Mouse (Mus musculus) kidney, postnatal 14 days (tissue): ENCODE results near the gene Tbl3.
"Not testable (repeated sequence)": the region's sequence is repeated elsewhere in the genome, so short reads cannot be mapped to it uniquely, and the experiment has no call there.

Experiments
- DNase-seq: peaks from one replicate; pipeline ENCODE4 v3.0.0; 2022; ENCODE audit warnings: mixed read lengths

Tbl3 gene

DNA sequence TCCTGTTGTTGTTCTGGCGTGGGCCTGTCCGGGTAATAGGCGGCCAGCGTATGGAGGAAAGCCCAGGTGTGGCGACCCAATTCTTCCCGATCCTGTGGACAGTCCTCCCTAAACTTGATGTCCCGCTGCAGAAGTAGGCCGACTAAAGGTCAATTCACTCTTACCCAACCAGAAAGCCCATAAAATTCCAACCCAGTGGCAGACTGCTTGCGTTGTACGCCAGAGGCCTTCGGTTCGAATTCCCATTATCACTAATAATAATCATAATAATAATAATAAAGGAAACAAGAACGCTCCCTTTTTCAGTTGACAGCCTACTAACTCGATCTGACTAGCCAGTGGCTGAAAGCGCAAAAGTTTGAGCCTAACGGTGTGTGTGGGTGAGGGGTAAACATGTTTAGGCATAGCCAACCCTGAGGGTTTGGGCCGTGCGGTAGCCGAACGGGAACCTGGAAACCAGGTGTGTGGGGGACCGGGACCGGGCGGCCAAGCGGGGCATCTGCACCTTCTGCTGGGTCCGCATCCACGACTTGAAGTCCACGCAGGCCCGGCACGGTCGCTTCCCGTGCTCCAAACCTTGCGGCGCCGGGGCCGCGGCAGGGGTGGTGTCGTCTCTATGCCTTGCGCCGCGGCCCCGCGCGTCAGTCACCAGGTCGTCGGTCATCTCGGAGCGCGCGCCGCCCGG, 12.0 kb downstream of the Tbl3 start:
- no peak for DNase-seq

DNA sequence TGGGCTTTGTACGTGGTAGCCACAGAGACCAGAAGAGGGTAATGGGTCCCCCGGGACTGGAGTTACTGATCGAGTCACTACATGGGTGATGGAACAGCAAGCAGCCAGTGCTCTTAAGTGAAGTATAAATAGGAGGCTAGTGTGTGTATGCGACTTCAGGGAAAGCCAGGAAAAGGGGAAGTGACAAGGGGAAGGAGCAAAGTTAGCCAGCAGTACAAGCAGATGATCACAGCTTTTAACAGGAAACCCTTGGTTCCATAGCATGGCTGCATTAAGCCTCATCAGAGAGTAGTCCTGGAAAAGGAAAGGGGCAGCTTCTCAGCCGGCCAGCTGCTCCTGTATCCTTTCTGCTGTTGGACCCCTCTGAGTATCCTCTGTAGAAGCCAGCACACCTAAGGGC, 15.1 kb downstream of the Tbl3 start:
- DNase-seq: no peak

DNA sequence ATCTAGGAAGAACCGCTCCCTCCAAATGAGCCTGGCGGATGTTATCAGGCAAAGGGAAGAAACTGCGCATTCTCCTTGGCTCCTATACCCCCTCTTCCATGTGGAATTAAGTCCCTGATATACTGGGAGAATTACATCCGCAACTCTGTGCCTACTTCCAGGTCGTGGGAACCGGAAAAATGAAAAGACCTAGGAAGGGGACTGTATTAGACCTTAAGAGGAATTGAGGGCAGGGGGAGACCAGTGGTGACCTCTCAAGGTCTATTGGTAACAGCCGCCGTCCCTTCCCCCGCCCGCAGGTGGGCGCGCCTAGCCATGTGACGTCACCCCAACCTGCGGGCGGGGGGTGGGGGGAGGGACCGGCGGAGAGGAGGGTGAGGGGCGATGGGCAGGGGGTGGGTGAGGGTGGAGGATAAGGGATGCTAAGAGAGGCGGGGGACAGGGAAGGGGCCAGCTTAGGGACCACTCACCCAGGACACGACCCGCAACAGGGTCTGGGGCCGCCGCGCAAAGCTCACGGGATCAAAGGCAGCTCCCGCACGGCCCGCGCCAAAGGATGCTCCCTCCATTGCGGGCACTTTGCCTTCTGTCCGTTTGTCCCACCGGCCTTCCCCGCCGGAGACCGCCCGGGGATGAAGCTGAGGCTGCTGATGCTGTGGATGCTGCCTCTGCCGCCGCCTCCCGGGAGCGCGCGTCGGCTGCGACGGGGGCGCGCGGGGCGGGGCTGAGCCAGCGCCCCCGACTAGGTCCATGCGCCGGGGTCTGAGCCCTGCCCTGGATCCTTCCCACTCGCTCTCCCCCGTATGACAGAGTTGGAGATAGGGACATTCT, 18.0 kb downstream of the Tbl3 start, which contains the start of gene Syngr3:
Gene Syngr3 (minus strand): TSS at position 705 of the 831 bp plus-strand sequence.
- no peak for DNase-seq

DNA sequence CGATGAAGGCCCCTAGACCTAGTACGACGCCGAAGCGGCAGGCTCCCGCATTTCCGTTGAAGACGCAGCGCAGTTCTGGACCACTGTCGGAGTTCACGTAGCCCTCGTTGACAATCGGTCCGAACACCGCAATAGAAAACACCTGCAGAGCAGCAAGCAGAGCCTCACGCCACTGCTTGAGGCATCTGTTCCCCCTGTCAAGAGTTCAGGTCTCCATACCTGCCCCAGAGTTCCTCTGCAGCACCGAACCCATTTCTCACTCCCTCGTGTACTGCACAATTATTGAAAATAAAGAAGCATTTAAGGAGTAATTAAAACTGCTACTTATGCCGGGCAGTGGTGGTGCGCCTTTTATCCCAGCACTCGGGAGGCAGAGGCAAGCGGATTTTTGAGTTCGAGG, 19.9 kb downstream of the Tbl3 start:
- no peak for DNase-seq

DNA sequence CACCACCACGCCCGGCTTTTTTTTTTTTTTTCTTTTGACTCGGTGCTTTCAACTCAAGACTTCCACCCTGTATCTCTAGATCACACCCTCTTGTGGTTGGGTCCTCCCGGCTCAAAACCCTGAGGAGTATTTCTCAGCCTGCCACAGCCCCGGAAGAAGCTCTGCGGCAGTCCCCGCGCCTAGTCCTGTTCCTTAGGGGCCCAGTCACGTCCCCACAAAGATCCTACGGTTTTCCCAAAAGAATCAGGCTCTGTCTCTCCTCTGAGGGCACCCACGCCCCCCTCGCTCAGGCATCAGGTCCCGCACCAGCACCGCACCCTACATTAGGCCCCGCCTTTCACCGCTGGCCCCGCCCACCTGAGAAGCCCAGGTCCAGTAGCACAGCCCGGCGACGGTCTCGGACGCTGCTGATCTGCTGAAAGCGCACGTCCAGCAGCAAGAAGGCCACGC, 20.3 kb downstream of the Tbl3 start:
- peak; percentile 72 for DNase-seq

DNA sequence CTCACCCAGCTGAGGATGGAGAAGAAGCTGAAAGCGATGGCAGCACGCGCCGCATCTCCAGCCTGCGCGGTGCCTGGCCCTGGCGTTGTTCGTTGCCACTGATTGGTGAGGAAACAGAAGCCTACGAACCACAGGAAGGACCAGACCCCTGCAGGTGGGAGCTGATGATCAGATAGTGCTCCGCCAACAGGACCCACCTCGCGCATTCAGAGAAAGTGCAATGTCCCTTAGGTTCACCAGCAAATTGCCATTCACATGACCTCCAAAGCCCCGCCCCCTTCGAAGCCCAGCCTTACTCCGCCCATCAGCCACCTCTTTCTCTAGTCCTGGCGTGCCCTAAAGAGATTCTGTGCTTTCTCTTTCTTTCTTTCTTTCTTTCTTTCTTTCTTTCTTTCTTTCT, 20.9 kb downstream of the Tbl3 start:
- DNase-seq: peak; percentile 53

DNA sequence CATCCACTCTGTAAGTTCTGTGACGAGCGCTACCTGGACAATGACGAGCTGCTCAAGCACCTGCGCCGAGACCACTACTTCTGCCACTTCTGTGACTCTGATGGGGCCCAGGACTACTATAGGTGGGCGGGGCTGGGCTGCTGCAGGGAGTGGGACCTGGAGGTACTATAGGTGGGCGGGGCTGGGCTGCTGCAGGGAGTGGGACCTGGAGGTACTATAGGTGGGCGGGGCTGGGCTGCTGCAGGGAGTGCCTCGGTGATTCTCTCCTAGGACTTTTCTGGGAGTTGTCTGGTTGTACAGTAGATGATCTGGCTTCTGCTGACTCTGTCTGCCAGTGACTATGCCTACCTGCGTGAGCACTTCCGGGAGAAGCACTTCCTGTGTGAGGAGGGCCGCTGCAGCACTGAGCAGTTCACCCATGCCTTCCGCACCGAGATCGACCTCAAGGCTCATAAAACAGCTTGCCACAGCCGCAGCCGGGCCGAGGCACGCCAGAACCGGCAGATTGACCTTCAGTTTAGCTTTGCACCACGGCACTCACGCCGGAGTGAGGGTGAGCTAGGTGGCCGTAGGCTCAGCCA, 29.9 kb downstream of the Tbl3 start:
- DNase-seq: no peak

DNA sequence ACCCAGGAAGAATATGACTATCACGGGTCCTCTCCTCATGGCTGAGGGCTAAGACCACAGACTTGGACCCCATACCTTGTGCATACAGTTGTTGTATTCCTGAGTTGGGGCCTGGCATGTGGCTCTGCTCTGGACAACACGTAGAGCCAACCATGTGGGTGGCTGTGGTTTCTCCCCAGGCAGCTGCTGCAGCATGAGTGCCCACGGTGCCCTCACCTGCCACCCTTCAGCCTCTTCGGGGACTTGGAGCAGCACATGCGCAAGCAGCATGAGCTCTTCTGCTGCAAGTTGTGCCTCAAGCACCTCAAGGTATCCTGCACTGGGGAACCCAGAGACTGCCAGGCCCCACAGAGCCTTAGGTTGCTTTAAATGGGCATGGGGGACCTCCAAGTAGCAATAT, 30.6 kb downstream of the Tbl3 start:
- no peak for DNase-seq

DNA sequence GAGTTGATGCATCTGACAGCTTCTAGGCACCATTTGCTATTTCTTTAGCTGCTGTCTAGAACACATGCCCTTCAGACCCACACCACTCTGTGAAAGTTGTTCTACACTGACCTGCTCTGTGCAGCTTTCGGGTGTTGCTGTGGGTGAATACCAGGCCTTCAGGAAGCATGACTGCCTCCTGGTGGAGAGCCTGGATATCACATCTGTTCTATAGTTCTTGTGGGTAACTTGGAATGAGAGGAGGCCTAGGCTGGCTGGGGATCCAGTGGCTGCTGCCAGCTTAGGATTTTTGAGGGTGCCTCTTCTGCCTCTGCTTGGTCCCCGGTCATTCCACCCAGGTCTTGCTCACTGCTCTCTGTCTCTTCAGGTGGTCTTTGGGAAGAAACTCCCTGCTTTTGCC, 31.3 kb downstream of the Tbl3 start:
- DNase-seq: peak; percentile 75

DNA sequence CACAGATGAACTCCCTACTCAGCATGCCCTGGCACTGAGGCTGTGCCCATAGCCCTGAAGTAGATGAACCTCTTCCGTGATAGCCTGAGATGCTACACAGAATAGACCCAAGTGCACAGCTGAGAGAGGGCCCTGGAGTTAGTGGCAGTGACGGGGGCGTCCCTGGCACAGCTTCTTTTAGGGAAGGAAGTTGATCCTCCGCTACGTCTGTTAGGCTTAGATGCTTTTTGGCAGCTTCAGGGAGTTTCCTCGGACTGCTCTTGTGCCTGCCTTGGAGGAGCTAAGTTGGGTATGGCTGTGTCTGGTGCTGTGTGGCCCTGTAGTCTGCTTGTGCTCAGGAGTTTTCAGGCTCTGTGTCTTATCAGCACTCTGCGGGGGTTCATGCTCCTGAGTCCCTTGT, 33.2 kb downstream of the Tbl3 start:
- DNase-seq: no peak

DNA sequence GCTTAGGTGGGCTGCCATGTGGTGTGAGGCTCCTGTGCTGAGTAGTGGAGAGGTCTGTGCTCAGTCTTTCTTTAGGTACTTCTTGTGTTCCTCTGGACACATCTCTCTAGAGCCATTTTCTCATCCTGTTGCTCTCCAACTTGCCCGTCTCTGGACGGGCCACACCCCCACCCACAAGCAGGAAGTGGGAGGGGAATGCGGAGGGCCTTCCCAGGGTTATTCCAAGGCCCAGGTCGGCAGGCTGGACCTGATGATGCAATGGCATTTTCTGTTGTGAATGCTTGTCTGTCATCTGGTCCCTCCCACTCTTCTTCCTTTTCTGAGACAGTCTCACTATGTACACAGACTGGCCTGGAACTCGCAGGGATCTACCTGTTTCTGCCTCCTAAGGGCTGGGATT, 35.3 kb downstream of the Tbl3 start:
- DNase-seq: peak; percentile 74

DNA sequence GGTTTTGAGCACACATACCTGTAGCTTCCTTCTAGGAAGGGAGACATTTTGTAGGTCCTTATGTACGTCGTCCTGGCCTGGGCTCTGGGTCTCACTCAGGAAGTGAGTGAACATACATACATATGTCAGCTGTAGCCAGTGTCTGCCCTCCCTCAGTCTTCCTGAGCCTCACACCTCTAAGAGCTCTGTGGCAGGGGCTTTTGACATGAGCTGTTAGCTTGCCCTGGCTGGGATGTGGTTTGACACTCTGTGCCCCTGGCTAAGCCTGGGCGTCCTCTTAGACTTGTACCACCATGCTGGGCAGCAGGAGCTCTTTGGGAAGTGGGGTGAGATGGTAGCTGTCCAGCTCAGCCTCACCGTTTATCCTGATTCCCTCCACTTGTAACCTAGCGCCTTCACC, 36.1 kb downstream of the Tbl3 start:
- no peak for DNase-seq

DNA sequence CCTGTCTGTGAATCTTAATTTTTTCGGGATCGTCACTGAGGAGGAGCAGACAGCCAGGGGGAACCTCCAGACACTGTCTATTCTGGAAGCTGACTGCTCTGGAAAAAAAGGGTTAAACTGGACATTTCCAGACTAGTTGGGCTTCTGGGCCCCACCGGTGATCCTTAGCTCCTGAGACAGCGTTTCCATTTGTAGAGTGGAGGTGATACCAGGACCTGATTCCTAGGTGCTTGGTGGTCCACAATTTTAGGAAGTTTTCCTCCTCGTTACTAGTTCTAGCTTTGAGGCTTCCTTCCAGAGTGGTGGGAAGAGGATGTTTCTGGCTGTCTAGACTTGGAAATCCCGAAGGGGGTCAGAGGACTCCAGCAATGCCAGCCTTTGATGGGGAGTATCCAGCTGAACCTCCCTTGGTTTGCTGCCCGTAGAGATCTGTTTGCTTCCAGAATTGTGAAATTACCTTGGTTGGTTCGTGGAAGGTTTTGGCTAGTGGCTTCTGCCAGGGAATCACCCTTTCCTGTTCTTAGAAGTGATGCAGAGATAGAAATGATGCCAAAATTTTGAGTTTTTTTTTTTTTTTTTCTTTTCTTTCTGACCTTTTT, 37.1 kb downstream of the Tbl3 start:
- no peak for DNase-seq

DNA sequence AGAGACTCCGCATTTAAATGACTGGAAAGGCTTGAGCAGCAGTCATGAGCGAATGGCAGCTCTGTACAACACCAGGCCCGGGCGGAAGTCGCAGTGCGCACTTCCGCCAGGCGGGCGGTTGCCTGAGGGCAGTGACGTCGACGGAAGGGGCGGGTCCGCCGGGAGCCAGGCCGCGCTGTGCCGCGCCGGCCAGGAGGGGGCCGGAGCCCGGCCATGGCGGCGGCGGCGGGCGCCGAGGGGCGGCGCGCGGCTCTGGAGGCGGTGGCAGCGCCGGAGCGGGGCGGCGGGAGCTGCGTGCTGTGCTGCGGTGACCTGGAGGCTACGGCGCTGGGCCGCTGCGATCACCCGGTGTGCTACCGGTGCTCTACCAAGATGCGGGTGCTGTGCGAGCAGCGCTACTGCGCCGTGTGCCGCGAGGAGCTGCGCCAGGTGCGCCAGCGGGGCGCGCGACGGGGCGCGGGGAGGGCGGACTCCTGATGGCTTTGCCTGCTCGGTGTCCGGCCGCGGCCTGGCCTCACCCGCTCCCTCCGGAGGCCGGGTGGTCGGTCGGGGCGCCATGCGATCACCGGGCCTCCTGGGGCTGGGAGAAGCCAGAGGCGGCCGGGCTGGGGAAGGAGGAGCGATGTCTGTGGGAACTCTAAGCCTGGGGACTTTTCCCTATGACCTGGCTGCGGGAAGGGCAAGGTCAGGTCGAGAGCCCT, 37.8 kb downstream of the Tbl3 start, which contains the start of gene Zfp598:
Gene Zfp598 (plus strand): TSS at position 143 of the 701 bp plus-strand sequence.
- peak; percentile 98 for DNase-seq

DNA sequence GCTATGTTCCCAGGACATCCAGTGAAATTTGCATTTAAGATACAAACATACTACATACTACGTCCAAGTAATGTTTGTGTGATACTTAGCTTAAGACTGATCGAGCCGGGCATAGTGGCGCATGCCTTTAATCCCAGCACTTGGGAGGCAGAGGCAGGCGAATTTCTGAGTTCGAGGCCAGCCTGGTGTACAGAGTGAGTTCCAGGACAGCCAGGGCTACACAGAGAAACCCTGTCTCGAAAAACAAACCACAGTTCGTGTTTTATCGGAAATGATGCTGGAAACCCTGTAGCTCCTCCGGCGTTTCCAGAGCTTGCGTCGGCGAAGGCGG, 38.3 kb downstream of the Tbl3 start:
- not testable (repeated sequence) for DNase-seq

DNA sequence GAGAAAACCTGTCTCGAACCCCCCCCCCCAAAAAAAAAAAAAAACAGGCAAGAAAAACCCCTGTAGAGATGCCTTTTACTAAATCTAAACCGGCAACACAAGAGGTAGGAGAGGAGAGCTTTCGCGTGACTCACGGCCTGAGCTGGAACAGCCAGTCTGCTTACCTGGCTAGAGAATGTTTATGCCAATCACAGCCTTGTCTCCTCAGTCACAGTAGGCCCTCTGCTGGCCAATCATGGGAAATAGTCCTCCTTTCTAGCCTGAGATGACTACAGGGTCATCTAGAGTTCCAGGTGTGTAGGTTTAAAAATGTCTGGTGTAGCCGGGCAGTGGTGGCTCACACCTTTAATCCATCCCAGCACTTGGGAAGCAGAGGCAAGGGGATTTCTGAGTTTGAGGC, 40.0 kb downstream of the Tbl3 start:
- peak; percentile 77 for DNase-seq

DNA sequence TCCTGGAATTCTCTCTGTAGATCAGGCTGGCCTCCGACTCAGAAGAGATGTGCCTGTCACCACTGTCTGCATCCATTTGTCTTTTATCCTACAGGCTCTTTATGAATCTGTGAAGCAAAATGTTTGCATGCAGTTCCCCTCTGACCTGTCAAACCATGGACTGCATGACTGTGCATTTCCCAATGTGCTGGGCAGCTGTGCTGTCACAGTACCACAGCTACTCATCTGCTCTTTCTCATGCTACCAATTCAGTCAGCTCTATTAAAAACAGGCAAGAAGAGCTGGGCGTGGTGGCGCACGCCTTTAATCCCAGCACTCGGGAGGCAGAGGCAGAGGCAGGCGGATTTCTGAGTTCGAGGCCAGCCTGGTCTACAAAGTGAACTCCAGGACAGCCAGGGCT, 40.4 kb downstream of the Tbl3 start:
- DNase-seq: not testable (repeated sequence)

DNA sequence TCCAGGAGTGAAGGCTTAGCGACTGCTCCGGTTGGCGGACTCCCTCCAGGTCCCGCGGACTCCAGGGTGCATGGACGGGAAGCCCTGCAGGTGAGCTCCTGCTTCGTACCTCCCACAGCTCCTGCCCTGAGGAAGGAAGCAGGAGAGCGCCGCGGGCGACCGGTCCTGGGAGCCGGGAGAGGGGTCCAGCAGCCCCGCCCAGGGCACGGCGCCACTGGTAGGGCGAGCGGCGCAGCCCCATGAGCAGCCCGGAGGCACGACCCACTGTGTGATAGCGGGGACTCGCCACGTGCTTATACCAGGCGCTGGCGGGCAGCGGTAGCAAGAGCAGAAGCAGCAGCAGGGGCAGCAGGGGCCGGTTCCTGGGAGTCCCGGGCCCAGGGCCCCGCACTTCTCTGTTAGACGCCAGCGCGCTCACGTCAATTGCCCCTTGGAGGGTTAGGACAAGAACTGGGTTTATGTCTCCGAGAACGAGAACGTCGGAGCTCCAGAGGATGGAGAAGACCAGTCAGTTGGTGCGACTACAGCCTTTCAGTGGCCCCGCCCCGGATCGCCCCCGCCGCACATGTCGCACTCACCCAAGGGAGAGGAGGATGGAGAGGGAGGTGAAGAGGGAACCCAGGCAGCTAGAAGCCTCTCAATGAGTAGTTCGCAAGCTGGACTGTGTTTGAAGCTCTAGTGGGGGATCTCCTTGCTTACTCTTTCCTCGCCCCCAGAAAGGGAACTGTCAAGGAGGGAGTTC, 49.3 kb downstream of the Tbl3 start, which contains the start of gene Npw:
Gene Npw (minus strand): TSS at position 441 of the 742 bp plus-strand sequence.
- DNase-seq: peak; percentile 43

DNA sequence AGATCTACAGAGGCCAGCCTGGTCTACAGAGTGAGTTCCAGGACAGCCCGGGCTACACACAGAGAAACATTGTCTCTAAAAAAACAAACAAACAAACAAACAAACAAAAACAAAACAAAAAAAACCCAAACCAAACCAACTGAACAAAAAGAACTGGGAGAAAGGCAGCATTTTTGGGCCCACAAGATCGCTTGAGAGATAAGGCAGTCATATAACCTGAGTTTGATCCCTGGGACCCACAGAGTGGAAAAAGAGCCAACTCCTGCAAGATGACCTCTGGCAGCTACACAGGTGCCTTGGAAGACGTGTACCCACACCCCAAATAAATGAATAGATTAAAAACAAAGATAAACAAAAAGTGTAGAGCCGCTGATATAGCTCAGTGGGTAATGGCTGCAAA, 52.5 kb downstream of the Tbl3 start:
- DNase-seq: no peak

DNA sequence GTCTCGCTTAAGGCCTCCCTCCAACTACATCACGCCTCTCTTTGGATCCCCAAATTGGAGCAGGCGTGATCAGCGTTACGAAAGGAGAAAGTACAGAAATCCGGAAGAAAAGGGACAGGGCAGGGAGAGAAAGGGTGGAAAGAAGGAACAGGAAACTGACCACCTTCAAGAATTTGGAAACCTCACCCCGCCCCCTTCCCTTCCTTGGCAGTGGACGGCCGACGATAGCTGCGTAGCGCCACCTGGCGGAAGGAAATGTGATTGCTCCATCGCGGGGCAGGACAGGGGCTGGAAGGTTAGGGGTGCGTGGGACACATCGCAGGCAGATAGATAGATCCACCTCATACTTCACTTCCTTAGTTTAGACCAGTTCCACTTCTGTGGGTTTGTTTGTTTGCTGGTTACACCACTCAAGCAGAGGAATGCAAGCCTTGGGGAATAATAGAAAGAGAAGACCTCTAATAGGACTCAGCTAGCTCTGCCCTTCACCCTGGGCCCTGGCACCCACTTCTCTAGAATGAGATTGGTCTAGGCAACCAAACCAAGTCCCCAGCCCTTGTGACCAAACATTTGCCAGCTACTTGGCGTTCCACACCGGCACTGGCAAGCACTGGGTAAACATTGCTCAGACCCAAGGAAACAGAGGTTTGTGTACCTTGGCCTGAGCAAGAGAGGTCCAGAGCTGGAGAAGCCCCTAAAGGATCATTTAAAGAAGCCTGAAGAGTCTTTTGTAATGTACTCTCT, 53.3 kb downstream of the Tbl3 start:
- peak; percentile 85 for DNase-seq

DNA sequence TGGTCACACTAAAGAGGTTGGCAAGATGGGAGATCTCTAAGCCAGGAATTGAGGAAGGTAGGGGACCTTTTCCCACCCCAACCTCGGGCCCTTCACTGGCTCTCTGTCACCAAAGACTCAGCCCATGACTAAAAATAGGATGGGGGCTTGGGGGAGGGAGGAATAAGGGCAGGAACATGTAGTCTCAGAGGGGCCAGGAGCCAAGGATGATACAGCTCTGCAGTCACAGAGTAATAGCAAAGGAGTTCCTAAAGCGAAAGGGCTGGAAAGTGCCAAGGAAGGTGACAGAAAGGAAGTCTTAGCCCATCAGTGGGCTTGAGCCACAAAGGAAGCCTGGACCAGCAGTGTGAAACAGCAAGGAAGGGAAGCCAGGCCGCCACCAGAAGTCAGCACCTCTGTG, 55.6 kb downstream of the Tbl3 start:
- DNase-seq: no peak
